Mouse (Mus musculus) frontal cortex, postnatal 25 days (tissue): ENCODE data around the gene Mtcl1.

Experiments used
- DNase-seq, 2 experiments: peaks; one replicate each; pipeline ENCODE4 v3.0.0; 2022; ENCODE audit warnings: low spot score in 2 of 2

Mtcl1 gene

DNA sequence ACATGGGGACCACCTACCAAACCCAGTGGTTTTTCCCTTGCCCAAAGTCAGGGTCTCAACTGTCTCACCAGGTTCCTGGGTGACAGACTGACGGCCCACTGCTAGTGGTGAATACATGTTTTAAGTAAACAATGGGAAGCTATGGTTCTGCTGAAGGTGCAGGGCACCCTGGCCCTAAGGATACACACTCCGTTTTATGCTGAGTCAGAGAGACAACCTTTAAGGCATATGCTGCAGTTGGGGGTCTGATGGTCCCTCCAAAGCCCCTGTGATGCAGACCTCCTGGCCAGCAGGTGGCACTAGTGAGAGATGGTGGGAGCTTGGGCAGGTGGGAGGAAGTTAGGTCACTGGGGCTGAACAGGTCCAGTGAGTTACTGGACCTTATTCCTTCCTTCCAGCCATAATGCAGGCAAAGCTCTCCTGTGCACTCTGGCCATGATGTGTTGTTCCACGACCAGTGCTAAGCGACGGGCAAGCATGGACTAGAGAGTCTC is 123.0 kb downstream of the Mtcl1 start:
- DNase-seq, result no peak

DNA sequence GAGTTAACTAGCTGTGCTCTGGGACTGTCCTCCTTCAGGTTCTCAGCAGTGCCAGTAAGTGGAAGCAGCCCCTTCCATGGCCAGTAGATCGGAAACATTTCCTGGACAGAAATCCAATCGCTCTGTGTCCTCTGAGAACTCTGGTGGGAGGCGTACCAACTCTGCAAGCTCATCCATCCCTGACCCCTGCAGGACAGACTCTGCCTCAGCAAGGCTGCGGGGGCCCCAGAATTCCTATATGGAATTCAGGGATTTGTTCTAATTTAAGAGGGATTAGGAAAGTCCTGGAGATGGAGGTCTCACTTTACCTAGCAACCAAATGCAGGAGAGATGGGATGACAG is 123.4 kb downstream of the Mtcl1 start:
- no peak for DNase-seq

DNA sequence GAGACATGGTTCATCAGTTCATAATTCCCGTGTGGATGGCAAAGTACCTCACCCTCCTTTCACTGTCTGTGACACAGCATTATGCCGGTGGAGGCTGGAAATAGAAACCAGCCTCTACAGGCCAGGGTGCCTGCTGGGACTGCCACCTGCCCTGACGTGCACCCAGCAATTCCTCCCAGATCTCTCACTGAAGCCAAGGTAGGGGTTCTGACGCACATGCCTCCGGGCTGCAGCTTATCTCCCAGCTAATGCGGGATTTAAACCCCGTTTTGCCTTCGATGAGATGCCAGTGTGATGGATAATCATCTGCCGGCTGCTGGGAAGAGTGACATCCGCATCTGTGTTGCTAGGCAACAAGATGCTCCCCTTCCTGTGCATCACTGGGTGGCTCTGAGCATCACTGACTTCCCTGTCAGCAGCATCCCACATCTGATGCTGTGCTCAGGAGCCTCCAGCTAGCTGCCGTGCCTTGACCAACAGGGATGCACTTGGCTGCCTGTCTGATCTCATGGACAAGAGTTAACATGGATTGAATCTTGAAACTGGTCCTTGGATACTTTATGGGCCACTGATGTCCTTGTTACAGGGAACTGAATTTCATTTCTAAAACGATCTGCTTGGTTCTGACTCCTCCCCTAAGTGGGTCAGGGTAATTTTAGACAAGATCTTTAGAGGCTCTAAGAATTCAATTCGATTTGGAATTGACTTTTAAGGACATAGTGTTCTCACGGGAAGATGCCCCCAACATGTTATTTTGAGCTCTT is 123.9 kb downstream of the Mtcl1 start:
- DNase-seq, result peak; percentile 49 to 55

DNA sequence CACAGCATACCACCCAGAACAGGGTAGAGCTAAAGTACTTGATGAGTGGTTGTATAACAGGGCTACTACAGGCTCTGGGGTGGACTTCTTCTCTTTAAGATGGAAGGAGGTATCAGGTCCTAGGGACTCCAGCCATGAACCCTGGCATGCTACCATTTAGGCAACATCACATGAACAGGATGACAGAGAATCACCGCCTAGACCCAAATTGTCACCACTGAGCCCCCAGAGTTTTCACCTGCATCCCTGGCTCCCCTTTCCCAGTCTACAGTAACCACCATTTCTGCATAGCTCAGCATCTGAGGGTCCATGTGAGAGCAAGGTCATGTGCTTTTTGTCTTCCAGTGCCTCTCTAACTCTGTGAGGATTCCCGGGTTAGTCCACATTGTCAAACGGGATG is 124.7 kb downstream of the Mtcl1 start:
- no peak for DNase-seq

DNA sequence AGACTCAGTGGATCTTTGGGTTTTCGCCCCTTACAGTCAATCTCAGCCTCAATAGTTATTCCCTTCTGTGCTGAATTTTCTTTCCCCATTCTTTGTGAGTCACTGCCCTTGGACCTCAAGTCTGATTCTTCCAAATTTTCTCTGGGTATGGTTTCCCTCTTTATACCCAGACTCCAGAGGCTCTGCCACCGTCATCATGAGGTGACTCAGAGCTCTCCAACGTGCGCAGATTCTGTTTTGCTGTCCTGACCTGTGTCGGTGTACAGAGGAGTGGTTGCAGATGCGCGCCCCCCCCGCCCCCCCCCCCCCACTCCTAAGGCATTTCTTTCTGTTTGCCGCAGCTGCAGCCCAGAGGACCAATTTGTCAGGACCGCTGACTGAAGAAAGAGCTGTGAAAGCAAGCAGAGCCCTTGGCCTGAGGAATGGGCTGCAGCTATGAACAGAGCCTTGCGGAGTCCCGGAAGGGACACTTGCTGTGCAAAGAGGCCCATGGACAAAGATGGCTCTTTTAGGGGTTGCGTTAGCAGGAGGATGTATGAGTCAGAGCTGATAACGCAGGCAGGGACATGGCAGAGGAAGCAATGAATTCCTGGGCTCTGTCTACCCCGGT is 126.8 kb downstream of the Mtcl1 start:
- no peak for DNase-seq

DNA sequence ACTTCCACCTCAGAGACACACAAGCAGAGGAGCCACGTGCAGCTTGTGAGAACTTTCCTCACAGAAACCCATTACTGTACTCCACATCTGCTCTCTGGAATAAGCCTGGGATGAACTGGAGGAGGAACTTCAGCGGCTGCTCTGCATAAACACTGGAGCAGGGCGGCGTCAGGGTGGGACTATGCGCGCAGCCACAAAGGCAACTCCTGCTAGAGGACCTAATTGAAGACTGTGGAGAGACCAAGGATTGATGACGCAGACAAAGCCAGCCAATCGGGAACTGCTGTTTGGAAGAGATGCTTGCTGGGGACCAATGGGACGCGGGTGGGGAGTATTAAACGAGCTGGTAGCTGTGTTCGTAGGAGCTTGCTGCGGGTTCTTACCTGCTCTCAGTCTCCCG is 127.6 kb downstream of the Mtcl1 start:
- no peak for DNase-seq

DNA sequence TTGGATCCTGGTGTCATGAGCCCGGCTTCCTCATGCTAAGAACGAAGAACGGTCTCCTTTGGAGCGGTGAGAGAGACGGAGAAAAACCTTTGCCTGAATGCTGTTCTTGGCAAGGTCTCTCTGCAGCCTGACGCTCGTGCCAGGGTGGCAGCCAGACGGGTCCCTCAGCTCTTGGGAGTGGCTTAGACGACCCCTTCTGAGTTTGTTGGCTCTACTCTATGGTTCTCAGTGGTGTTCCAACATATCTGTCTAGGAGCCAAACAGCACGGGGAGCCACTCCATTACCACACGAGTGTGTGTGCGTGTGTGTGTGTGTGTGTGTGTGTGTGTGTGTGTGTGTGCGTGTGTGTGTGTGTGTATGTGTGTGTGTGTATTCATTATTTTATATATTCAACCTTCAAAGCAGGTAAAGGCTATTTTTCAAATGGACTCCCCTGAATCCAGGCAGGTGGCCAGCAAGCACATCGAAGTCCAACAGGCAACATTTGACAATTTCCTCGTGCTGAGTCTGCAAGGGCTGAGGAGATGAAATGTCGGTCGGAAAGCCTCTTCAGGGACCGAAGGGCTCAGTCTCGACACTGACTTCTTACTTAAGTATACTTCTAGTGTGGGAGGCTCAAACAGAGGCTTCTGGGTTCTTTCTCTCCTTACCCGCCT is 128.7 kb downstream of the Mtcl1 start:
- DNase-seq, result no peak

DNA sequence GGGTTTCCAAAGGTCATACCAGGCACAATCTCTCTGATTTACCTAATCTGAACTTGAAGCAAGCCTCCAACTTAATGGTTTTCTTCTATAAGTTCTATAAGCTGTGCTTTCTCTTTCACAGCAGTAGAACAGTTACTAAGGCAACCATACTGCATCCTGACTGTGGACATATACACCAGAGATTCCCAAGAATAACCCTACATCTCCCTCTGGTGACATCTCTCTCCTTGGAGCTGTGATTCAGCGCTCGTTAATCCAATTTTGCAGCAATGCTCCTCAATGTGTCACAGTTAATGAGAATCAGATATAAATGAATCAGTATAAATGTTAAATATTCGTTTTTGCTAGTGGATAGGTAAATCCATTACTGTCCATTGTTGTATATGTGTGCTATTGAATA is 131.5 kb downstream of the Mtcl1 start:
- DNase-seq, result no peak

DNA sequence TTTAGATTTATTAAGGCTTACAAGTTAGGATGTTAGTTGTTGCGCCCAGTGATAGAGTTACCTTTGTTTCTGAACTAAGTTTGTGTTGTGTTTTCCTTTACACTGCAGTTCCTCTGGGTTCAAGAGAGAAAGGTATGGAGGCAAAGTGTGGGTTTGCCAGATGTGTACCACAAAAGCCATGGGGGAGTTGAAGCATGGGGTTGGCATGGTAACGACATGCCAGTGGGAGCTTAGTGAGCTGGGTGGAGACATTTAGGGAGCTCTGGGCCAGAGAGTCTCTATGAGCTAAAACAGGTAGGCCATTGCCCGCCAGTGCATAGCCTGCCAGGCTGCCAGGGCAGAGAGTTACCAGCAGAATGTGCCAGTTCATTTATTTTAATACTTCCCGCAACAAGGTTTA is 132.0 kb downstream of the Mtcl1 start:
- no peak for DNase-seq

DNA sequence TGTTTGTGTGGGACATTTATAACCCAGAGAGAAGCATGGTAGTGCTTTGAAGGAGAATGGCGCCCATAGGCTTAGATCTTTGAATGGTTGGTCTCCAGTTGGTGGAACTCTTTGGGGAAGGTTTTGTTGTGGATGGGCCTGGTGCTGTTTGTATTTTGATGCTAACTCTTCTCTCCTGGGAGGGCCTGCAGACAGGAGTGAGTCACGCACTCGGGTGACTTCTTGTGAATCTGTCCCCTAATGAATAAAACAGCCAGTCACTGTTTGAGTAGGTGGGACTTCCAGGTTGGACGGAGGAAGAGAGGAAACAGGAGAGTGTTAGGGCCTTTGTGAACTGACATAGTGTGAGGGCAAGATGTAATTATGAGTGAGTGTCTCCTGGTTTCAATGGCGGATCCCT is 132.4 kb downstream of the Mtcl1 start:
- DNase-seq, result no peak

DNA sequence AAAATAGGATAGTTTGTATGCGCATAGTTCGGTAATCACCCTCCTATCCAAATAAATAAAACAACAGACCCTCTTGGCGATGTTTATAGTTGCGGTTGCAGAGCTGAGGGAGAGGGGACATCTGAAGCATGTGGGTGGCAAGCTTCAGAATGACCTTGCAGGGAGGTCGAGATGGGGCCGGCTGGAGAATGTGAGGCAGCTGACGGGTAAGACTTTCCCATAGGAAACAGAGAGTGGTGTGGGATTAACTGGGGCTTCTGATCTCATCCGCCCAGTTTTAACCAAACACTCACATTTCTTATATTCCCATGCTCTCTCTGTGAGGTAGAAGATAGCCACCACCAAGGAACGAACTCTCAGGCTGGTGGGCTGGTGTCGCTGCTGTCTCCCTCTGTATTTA is 134.1 kb downstream of the Mtcl1 start:
- DNase-seq, result no peak

DNA sequence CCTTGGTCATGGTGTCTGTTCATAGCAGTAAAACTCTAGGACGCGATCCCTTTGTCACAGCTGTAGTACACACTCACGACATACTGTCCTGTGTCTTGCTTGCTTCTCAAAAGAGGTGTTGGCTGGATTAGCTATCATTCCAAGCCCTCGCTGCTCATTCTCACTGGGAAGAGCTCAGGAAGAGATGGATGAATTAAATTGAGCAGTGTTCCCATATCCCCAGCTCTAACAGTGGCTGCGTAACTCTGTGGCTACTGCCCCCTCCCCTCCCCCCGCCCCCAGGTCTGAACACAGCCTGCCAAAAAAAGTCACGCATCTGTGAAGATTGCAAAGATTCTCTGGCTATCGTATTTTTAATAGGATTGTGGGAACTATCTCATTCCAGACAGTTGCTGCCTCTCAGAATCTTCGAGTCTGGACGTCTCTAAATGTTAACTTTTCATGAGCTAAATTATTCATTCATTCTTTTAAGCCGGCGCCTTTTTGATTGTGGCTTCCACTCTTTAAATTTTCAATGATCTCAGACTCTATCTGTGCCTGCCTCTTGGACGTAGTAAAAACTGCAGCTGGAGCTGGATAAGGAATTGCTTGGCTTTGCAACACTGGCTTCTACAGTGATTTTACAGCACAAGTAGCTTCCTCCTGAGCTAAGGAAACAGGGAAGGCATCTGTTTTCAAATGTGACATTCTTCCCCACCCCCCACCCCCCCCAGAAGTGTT is 134.8 kb downstream of the Mtcl1 start:
- no peak for DNase-seq

DNA sequence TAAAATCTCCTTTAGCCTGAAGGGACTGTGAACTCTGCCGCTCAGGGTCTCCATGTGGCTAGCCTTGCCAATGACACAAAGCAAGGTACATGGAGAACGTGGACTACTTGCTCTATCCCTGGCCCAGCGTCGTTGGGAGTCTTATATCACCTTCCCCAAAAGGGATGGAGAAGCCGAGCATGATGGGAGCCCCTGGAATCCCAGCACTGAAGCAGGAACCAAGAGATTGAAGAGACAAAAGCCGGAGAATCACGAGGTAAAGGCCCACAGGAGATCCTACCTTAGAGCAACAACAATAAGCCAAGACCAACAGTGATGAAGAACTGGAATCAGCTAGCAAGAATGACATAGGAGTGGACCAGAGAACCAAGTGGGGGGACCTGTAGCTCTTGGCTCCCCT is 147.6 kb downstream of the Mtcl1 start:
- DNase-seq, result no peak

DNA sequence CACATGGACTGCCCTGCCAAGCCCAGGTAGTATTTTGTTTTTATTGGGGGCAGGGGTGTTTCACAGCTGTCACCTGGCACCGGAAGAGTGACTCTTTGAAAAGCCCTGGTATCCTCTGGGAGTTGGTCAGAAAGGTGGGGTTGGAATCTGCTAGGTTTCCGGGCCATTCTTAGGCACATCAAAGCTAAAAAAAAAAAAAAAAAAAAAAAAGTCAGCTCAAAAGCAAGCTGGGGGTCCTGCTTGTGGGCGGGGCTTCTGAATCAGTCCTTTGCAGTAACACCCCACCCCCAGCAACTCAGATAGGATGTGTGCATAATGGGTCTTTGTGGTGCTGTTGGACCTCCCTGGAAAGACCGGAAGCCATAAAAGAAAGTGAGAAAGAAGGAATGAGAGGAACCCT is 148.3 kb downstream of the Mtcl1 start:
- no peak for DNase-seq

DNA sequence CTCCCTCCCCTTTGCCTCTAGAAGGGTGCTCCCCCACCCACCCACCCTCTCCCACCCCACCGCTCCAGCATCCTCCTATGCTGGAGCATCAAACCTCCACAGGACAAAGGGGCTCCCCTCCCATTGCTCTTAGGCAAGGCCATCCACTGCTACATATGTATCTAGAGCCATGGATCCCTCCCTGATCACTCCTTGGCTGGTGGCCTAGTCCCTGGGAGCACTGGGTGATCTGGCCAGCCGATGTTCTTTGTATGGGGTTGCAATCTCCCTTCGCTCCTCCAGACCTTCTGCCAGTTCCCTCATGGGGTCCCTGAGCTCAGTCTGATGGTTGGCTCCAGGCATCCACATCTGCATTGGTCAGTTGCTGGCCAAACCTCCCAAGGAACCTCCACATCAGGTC is 151.8 kb downstream of the Mtcl1 start:
- DNase-seq, result no peak

DNA sequence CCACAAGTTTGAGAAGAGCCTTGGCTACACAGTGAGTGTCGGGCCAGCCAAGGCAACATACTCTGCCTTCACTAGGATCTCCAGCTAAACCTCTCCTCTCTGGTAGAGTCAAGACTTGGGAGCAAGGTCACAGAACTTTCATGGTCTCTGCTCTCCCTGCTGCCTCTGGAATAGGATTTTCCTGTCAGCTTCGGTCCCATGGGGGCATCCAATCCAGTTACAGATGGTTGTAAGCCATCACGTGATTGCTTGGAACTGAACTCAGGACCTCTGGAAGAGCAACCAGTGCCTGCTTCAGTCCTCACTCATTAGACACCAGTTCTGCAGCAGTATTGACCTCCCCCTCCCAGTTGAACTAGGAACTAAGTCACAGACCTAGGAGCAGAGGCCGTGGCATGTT is 156.0 kb downstream of the Mtcl1 start:
- DNase-seq, result no peak

DNA sequence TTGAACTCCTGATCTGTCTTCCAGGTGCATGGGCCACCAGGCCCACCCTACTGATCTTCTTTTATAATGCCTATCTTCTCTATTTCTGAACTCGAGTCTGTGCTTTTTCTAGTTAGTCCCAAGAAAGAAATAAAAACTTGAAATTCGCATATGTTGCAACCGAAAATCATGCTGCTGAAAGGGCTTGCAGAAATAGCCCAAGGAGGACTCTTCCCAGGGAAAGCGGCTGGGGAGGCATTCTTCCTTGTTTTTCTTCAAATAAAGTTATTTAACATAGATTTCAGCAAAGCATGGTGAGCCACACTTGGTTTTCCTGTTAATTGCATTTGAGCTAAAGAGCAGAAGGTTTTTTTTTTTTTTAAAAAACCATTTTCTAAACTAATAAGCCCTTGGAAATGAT is 159.7 kb downstream of the Mtcl1 start:
- DNase-seq, result no peak
